Mouse (Mus musculus): ENCODE results near the gene Rab11b. TPM values are rescaled to one million over a fixed set of nuclear protein-coding genes. Genes with fewer than 3 reads are reported as not detected.

Gene Rab11b
- 126 TPM for polyA plus RNA-seq (2012; fragmentation: generic; extraction: Trizol)

GRCm38 (mm10) chr17:33760255-33761165 is at the start of gene Rab11b:
TSS of gene Rab11b (minus strand) at chr17:33760530.
- Histone ChIP-seq H3ac (ENCODE audit: control insufficient read depth, insufficient read length) (peak within 1 kb of the TSS; percentile 98), H3K27me3 (ENCODE audit: control insufficient read depth, insufficient read depth, insufficient read length) (no peaks in the 10 kb centered on the region), H3K4me2 (ENCODE audit: low read depth) (peak within 1 kb of the TSS; percentile 97), H3K36me3 (ENCODE audit: control insufficient read depth, insufficient read depth) (no peaks in the 10 kb centered on the region), H3K4me3 (peak within 1 kb of the TSS; percentile 83), H3K79me2 (ENCODE audit: control insufficient read depth, insufficient read depth) (peaks cover 38% of the 10 kb centered on the region)
- TF ChIP-seq SRF (IDR thresholded peaks at IDR 0.05; ENCODE audit: control insufficient read depth, insufficient read length, low read depth): peak; percentile 93
- no peak for TF ChIP-seq USF1 (IDR thresholded peaks at IDR 0.05; ENCODE audit: low read depth)
- no peak for TF ChIP-seq MAX (IDR thresholded peaks at IDR 0.05; ENCODE audit: low read depth)
- TF ChIP-seq TCF3 (IDR thresholded peaks at IDR 0.05; ENCODE audit: insufficient read length, low read depth): no peak
- TF ChIP-seq REST (IDR thresholded peaks at IDR 0.05; ENCODE audit: insufficient read depth, insufficient read length): no peak

GRCm38 (mm10) chr17:33808192-33808591 is 47.9 kb upstream of the Rab11b start:
- no peaks in the 10 kb centered on the region for H3K79me2 ChIP-seq (ENCODE audit: control insufficient read depth, insufficient read depth)
- no peak overlapping the region for H3ac ChIP-seq (ENCODE audit: control insufficient read depth, insufficient read length)
- no peak overlapping the region for H3K4me3 ChIP-seq
- H3K27me3 ChIP-seq (ENCODE audit: control insufficient read depth, insufficient read depth, insufficient read length): no peaks in the 10 kb centered on the region
- TF ChIP-seq MAX (IDR thresholded peaks at IDR 0.05; ENCODE audit: low read depth) (no peak), MYOD1 (IDR thresholded peaks at IDR 0.05; ENCODE audit: control insufficient read depth in 1 of 3, insufficient read length in 2 of 3, low read depth in 2 of 3) (no peak), TCF3 (IDR thresholded peaks at IDR 0.05; ENCODE audit: insufficient read length, low read depth) (no peak), MYOG (IDR thresholded peaks at IDR 0.05; ENCODE audit: control insufficient read depth in 1 of 3, insufficient read depth in 1 of 3, insufficient read length in 2 of 3, low read depth in 2 of 3) (no peak), USF1 (IDR thresholded peaks at IDR 0.05; ENCODE audit: low read depth) (no peak), POLR2AphosphoS2 (IDR thresholded peaks at IDR 0.05; ENCODE audit: insufficient read length, low read depth) (no peak), CEBPB (IDR thresholded peaks at IDR 0.05; ENCODE audit: insufficient read depth, poor library complexity, severe bottlenecking) (no peak), SRF (IDR thresholded peaks at IDR 0.05; ENCODE audit: control insufficient read depth, insufficient read length, low read depth) (no peak), POLR2A (IDR thresholded peaks at IDR 0.05; ENCODE audit: insufficient read length, low read depth) (no peak), REST (IDR thresholded peaks at IDR 0.05; ENCODE audit: insufficient read depth, insufficient read length) (no peak), TCF12 (IDR thresholded peaks at IDR 0.05; ENCODE audit: insufficient read depth, poor library complexity, severe bottlenecking) (no peak)
- H3K4me2 ChIP-seq (ENCODE audit: low read depth): no peak overlapping the region
- H3K36me3 ChIP-seq (ENCODE audit: control insufficient read depth, insufficient read depth): no peaks in the 10 kb centered on the region

- Histone ChIP-seq H3K27me3 (ENCODE audit: control insufficient read depth, insufficient read depth, insufficient read length) (no peaks in the 10 kb centered on the region), H3K36me3 (ENCODE audit: control insufficient read depth, insufficient read depth) (no peaks in the 10 kb centered on the region), H3K4me3 (no peak overlapping the region)
These were observed 47.0 kb upstream of the Rab11b start for GRCm38 (mm10) chr17:33807181-33807888.

GRCm38 (mm10) chr17:33804745-33805144 is 44.4 kb upstream of the Rab11b start:
- H3ac ChIP-seq (ENCODE audit: control insufficient read depth, insufficient read length): no peak overlapping the region
- no peak overlapping the region for H3K4me3 ChIP-seq
- no peaks in the 10 kb centered on the region for H3K27me3 ChIP-seq (ENCODE audit: control insufficient read depth, insufficient read depth, insufficient read length)
- H3K79me2 ChIP-seq (ENCODE audit: control insufficient read depth, insufficient read depth): no peaks in the 10 kb centered on the region
- H3K4me2 ChIP-seq (ENCODE audit: low read depth): no peak overlapping the region
- TF ChIP-seq MAX (IDR thresholded peaks at IDR 0.05; ENCODE audit: low read depth): no peak
- no peak for TF ChIP-seq REST (IDR thresholded peaks at IDR 0.05; ENCODE audit: insufficient read depth, insufficient read length)
- TF ChIP-seq USF1 (IDR thresholded peaks at IDR 0.05; ENCODE audit: low read depth): no peak
- no peak for TF ChIP-seq POLR2A (IDR thresholded peaks at IDR 0.05; ENCODE audit: insufficient read length, low read depth)
- TF ChIP-seq TCF12 (IDR thresholded peaks at IDR 0.05; ENCODE audit: insufficient read depth, poor library complexity, severe bottlenecking): no peak
- no peak for TF ChIP-seq SRF (IDR thresholded peaks at IDR 0.05; ENCODE audit: control insufficient read depth, insufficient read length, low read depth)
- no peaks in the 10 kb centered on the region for H3K36me3 ChIP-seq (ENCODE audit: control insufficient read depth, insufficient read depth)

More at GRCm38 (mm10) chr17:33807181-33807888, 47.0 kb upstream of the Rab11b start:
- H3K4me2 ChIP-seq (ENCODE audit: low read depth): no peak overlapping the region
- no peak for TF ChIP-seq USF1 (IDR thresholded peaks at IDR 0.05; ENCODE audit: low read depth)
- TF ChIP-seq CEBPB (IDR thresholded peaks at IDR 0.05; ENCODE audit: insufficient read depth, poor library complexity, severe bottlenecking): no peak
- TF ChIP-seq MYOG (IDR thresholded peaks at IDR 0.05; ENCODE audit: control insufficient read depth in 1 of 3, insufficient read depth in 1 of 3, insufficient read length in 2 of 3, low read depth in 2 of 3): no peak
- TF ChIP-seq TCF3 (IDR thresholded peaks at IDR 0.05; ENCODE audit: insufficient read length, low read depth): no peak
- TF ChIP-seq SRF (IDR thresholded peaks at IDR 0.05; ENCODE audit: control insufficient read depth, insufficient read length, low read depth): no peak
- TF ChIP-seq MYOD1 (IDR thresholded peaks at IDR 0.05; ENCODE audit: control insufficient read depth in 1 of 3, insufficient read length in 2 of 3, low read depth in 2 of 3): no peak
- TF ChIP-seq E2F4 (IDR thresholded peaks at IDR 0.05; ENCODE audit: insufficient read depth): no peak
- no peak for TF ChIP-seq TCF12 (IDR thresholded peaks at IDR 0.05; ENCODE audit: insufficient read depth, poor library complexity, severe bottlenecking)
- no peak for TF ChIP-seq REST (IDR thresholded peaks at IDR 0.05; ENCODE audit: insufficient read depth, insufficient read length)
- TF ChIP-seq POLR2A (IDR thresholded peaks at IDR 0.05; ENCODE audit: insufficient read length, low read depth): no peak
- no peak for TF ChIP-seq MAX (IDR thresholded peaks at IDR 0.05; ENCODE audit: low read depth)
- TF ChIP-seq POLR2AphosphoS2 (IDR thresholded peaks at IDR 0.05; ENCODE audit: insufficient read length, low read depth): no peak
- H3K79me2 ChIP-seq (ENCODE audit: control insufficient read depth, insufficient read depth): no peaks in the 10 kb centered on the region
- no peak overlapping the region for H3ac ChIP-seq (ENCODE audit: control insufficient read depth, insufficient read length)
